Mouse (Mus musculus): ENCODE measurements around the gene Gm20219. TPM values are rescaled to one million over a fixed set of nuclear protein-coding genes. Genes with fewer than 3 reads are reported as not detected.
"Not testable (repeated sequence)": the region's sequence is repeated elsewhere in the genome, so short reads cannot be mapped to it uniquely, and the experiment has no call there.

Gm20219 gene
- polyA plus RNA-seq, 1 experiment from 2014 or later: 0.23 TPM

DNA sequence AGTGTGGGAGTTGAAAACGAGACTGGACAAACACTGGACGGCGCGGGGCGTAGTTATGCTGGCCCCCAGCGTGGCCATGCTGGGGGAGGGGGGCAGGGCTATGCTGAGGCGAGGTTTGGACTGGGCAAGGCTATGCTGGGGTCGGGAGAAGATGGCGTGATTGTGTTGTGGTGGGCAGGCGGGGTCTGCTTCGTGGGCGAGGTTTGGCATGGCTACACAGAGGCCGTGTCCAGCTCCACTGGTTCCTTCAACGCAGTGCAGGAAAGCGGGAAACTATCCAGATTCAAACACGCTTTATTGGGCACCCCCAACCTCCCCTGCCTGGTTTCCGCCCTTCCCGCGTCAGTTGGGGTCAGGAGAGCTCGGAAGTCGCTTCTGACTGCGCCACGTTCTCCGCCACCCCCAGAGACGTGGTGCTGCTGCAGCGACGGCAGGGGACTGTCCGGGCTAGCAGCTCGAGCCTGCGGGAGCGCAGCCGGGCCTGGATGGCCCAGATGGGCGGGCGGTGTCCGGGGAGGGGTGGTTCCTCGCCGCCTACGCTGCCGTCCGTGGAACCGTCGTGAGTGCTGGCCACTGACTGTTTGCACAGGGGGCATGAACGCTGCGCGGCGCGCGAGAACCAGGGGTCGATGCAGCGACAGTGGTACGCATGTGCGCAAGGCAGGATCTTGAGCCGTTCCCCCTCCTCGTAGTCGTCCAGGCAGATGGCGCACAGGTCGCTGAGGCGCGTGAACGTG, 43.0 kb downstream of the Gm20219 start:
- H3K4me2 ChIP-seq: peak overlapping the region; percentile 51
- peak overlapping the region; percentile 30 for H3K4me3 ChIP-seq
- H3K27ac ChIP-seq: no peak overlapping the region
- H3K27me3 ChIP-seq: peaks cover 76% of the 10 kb centered on the region
- H3K4me1 ChIP-seq (replicated peaks): peaks cover 29% of the 10 kb centered on the region
- 6% methylated on average over 60 of the region's 60 CpGs for WGBS
- no peak for ATAC-seq (replicated peaks; ENCODE audit: insufficient number of reproducible peaks, insufficient read depth, low FRiP score, low read depth)
- H3K9me3 ChIP-seq (replicated peaks): no peaks in the 10 kb centered on the region
- no peaks in the 10 kb centered on the region for H3K36me3 ChIP-seq
- H3K9ac ChIP-seq: no peak overlapping the region

DNA sequence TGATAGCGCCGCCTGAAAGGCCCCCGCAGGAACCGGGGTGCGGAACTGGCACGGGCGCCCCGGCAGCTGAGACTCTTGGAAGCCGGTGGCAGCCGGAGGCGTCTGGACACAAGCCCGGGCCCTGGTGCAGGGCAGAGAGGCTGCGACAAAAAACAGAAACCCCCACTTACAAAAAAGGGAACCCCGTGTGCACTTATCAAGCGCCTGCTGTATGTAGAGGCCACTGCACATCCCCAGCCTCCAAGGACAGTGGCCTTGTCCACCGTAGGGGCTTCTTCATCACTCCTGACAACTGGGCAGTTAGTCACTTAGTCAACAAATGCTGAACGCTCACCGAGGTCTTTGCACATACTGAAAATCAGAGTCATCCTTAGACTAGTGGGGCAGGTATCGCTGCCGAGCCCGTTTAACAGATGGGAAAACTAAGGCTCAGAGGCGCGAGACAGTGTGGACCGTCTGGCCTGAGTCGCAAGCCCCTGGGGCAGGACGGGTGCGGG, 43.7 kb downstream of the Gm20219 start:
- no peaks in the 10 kb centered on the region for H3K36me3 ChIP-seq
- H3K4me1 ChIP-seq (replicated peaks): peaks cover 23% of the 10 kb centered on the region
- peaks cover 70% of the 10 kb centered on the region for H3K27me3 ChIP-seq
- peak overlapping the region; percentile 30 for H3K4me3 ChIP-seq
- 26% methylated on average over 27 of the region's 27 CpGs for WGBS
- no peak for ATAC-seq (replicated peaks; ENCODE audit: insufficient number of reproducible peaks, insufficient read depth, low FRiP score, low read depth)
- H3K9ac ChIP-seq: no peak overlapping the region
- H3K9me3 ChIP-seq (replicated peaks): no peaks in the 10 kb centered on the region
- no peak overlapping the region for H3K27ac ChIP-seq
- H3K4me2 ChIP-seq: peak overlapping the region; percentile 51

DNA sequence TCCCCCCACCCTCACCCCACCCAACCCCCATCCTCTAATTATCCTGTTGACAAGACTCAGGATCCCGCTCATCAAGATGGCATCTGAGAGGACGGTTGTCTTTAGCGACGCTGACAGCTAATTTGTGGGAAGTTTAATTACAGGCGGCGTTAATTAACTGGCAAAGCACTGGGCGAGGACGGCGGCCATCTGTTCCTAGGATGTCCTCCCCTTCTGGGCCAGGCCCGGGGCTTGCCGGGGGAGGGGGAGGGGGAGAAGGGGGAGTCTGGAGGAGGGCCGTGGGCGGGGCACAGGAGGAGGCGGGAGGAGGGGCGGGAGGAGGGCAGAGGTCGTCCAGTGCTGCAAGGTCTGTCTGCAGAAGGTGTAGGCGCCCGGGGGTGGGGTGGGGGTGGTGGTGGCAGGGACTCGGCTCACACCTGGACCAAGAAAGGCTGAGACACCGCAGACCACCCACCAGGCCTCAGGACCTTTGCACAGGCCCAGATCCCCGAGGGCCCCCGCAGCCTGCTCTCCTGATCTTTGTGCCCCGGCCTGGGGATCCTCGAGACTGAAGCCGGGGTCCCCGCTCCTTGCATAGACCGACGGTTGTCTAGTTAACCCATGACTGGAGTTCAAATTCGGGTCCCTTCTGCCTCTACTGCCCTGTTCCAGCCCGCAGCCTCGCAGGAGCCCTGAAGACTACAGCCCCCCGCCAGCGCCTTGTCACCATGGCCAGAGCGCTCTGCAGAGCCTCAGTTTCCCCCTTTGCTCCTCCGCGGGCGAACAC, 44.3 kb downstream of the Gm20219 start:
- no peak overlapping the region for H3K9ac ChIP-seq
- H3K4me3 ChIP-seq: 0 out of 2 replicates have a peak overlapping the region, but pooled peaks have one; percentile 11
- 7% methylated on average over 31 of the region's 37 CpGs for WGBS
- H3K36me3 ChIP-seq: no peaks in the 10 kb centered on the region
- peaks cover 22% of the 10 kb centered on the region for H3K4me1 ChIP-seq (replicated peaks)
- H3K4me2 ChIP-seq: no peak overlapping the region
- peaks cover 64% of the 10 kb centered on the region for H3K27me3 ChIP-seq
- no peaks in the 10 kb centered on the region for H3K9me3 ChIP-seq (replicated peaks)
- H3K27ac ChIP-seq: no peak overlapping the region
- ATAC-seq (replicated peaks; ENCODE audit: insufficient number of reproducible peaks, insufficient read depth, low FRiP score, low read depth): no peak

DNA sequence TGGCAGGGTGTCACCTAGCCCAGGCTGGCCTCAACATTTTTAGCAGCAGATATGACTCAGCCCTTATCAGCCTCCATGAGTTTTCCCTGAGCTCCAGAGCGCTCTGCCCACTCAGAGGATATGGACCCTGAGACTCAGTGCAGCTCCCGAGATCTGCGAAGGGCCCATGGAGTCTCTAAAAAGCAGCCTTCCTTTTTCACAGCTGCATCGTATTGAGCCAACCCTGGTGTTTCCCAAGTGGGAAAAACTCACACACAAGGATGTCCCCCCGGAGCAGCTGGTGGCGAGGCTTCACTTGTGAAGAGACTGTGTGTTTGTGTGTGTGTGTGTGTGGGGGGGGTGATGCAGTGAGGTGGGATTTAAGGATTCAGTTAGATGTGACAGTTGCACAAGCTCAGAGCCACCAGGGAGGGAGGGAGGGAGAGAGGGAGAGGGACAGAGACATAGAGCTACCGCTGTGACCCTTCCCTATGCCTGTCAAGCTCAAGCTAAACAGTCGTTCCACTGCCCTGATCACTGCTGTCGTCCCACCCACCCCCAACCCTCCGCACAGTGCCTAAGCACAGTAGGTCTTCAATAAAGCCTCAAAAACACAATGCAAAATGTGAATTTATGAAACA, 45.1 kb downstream of the Gm20219 start:
- Histone ChIP-seq H3K4me3 (no peak overlapping the region), H3K27ac (no peak overlapping the region), H3K4me1 (replicated peaks) (peaks cover 22% of the 10 kb centered on the region), H3K9me3 (replicated peaks) (no peaks in the 10 kb centered on the region), H3K27me3 (peaks cover 56% of the 10 kb centered on the region), H3K36me3 (no peaks in the 10 kb centered on the region), H3K4me2 (no peak overlapping the region), H3K9ac (no peak overlapping the region)
- ATAC-seq (replicated peaks; ENCODE audit: insufficient number of reproducible peaks, insufficient read depth, low FRiP score, low read depth): no peak
- 46% methylated on average over 10 of the region's 10 CpGs for WGBS

DNA sequence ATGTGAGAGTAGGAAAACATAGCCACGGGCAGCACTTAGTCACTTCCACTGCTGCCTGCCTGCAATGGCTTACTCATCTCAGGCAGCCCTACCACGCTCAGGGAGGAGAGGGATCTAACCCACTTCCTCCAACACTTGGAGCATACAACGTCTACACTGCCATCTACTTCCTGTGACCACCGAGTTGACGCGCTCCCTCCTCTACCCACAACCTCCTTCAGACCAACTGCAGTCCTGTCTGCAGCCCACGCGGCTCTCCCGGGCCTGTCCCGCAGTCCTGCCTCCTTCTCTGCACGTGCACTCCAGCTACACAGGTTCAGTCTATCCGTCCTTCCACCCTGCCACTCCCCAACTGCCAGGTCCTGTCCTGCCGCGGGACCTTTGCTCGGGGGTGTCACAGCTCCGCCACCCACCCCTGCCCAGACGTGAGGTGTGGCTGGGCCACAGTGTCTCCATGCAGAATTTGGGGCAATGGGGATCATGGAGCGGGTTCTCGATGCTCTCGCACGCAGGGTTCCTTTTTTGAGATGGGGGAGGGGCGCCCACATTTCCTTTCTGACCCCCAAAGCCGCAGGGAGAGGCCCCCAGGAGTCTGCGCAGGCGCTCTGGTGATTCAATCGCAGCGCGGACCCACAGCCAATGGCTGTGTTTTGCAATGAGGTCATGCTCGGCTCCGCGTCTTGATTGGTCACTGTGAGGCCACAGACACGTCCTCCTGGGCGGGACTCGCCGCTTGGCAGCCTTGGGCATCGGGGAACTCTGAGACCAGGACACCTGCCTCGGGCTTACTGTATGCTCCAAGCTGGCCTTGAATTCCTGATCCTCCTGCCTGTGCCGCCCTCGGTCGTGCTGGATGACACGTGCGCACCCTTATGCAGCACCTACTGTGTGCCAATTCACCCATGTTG, 46.8 kb downstream of the Gm20219 start:
- Histone ChIP-seq H3K36me3 (no peaks in the 10 kb centered on the region), H3K4me2 (peak overlapping the region; percentile 96), H3K27me3 (peaks cover 42% of the 10 kb centered on the region), H3K9ac (peak overlapping the region; percentile 83), H3K27ac (peak overlapping the region; percentile 90), H3K4me1 (replicated peaks) (peaks cover 22% of the 10 kb centered on the region), H3K9me3 (replicated peaks) (no peaks in the 10 kb centered on the region), H3K4me3 (peak overlapping the region; percentile 67)
- WGBS: under 1% methylated on average over 42 of the region's 42 CpGs
- ATAC-seq (replicated peaks; ENCODE audit: insufficient number of reproducible peaks, insufficient read depth, low FRiP score, low read depth): peak; percentile 96

DNA sequence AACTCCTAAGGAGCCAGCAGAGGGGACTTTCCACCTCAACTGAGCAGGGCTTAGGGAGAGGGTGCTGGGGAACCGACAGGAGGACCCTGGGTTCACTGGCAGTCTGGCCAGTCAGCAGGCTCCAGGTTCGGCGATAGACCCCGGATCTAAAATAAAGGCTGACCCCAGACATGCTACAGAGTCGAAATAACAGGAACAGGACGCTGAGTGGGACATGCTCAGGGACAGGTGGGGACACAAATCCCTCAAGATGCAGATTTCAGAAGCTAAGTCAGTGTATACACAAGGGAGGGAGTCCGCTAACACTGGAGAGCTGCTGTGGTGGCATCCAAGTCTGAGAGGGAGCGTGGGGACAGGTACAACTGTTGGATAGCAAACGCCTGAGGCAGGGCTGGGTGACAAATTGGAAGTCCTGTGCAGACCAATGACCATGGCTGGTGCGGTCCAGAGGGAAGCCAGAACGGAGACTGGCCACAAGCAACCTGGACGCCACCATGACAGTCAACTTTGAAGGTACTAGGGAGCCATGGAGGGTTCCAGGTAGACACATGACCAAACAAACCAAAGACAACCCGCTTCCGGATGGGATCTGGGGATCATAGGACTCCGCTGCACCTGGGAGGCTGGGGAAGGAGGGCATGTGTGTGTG, 47.6 kb downstream of the Gm20219 start:
- no peaks in the 10 kb centered on the region for H3K36me3 ChIP-seq
- H3K4me3 ChIP-seq: peak overlapping the region; percentile 67
- H3K9me3 ChIP-seq (replicated peaks): no peaks in the 10 kb centered on the region
- no peak for ATAC-seq (replicated peaks; ENCODE audit: insufficient number of reproducible peaks, insufficient read depth, low FRiP score, low read depth)
- H3K9ac ChIP-seq: peak overlapping the region; percentile 83; the same call in 1 of the 2 replicates
- WGBS: 54% methylated on average over 15 of the region's 15 CpGs
- H3K4me1 ChIP-seq (replicated peaks): peaks cover 20% of the 10 kb centered on the region
- peak overlapping the region; percentile 96 for H3K4me2 ChIP-seq
- H3K27ac ChIP-seq: peak overlapping the region; percentile 90
- peaks cover 33% of the 10 kb centered on the region for H3K27me3 ChIP-seq

DNA sequence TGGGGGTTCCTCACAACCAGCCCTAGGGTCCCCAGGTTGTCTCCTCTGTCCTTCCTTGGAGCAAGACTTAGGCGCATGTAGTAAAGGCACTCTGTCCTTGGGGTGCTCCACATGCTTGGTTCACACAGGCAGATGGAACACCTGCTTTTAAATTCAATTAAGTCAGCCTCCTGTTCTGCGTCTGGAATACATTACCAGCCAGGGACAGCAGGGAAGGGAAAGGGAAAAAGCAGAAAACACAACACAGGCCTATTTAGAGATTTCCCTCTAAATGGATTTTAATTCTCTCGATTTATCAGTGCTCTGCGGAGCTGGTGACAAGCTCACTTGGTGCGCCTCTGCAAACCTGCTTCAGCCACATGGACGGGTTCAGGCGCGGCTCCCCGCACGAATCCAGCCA, 48.8 kb downstream of the Gm20219 start:
- Histone ChIP-seq H3K4me3 (no peak overlapping the region), H3K9ac (no peak overlapping the region), H3K9me3 (replicated peaks) (no peaks in the 10 kb centered on the region), H3K27ac (no peak overlapping the region), H3K27me3 (peaks cover 21% of the 10 kb centered on the region), H3K4me1 (replicated peaks) (peaks cover 10% of the 10 kb centered on the region), H3K4me2 (no peak overlapping the region), H3K36me3 (no peaks in the 10 kb centered on the region)
- no peak for ATAC-seq (replicated peaks; ENCODE audit: insufficient number of reproducible peaks, insufficient read depth, low FRiP score, low read depth)
- WGBS: 79% methylated on average over 10 of the region's 10 CpGs

DNA sequence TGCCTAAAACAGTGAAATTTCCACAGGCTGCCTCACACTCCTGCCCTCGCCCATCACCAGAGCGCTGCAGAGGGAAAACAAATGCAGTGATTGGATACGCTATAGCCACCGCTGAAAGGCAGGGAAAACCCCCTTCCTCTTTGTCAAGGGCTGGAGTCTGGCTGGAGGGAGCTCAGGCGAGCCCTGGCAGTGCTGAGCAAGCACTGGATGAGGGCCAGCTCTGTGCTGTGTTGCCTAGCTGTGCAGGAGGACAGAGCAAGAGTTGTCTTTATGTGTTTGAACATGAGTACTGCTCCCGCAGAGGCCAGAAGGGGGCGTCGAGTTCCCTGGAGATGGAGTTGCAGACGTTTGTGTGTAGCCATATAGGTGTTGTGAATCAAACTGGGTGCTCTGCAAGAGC, 51.7 kb downstream of the Gm20219 start:
- no peak overlapping the region for H3K4me3 ChIP-seq
- WGBS: 32% methylated on average over 9 of the region's 9 CpGs
- no peaks in the 10 kb centered on the region for H3K9me3 ChIP-seq (replicated peaks)
- ATAC-seq (replicated peaks; ENCODE audit: insufficient number of reproducible peaks, insufficient read depth, low FRiP score, low read depth): no peak
- H3K9ac ChIP-seq: no peak overlapping the region
- peaks cover 5% of the 10 kb centered on the region; the same call in 1 of the 2 replicates for H3K4me1 ChIP-seq (replicated peaks)
- H3K27me3 ChIP-seq: no peaks in the 10 kb centered on the region; the same call in 1 of the 2 replicates
- H3K36me3 ChIP-seq: no peaks in the 10 kb centered on the region
- H3K27ac ChIP-seq: no peak overlapping the region
- no peak overlapping the region for H3K4me2 ChIP-seq

DNA sequence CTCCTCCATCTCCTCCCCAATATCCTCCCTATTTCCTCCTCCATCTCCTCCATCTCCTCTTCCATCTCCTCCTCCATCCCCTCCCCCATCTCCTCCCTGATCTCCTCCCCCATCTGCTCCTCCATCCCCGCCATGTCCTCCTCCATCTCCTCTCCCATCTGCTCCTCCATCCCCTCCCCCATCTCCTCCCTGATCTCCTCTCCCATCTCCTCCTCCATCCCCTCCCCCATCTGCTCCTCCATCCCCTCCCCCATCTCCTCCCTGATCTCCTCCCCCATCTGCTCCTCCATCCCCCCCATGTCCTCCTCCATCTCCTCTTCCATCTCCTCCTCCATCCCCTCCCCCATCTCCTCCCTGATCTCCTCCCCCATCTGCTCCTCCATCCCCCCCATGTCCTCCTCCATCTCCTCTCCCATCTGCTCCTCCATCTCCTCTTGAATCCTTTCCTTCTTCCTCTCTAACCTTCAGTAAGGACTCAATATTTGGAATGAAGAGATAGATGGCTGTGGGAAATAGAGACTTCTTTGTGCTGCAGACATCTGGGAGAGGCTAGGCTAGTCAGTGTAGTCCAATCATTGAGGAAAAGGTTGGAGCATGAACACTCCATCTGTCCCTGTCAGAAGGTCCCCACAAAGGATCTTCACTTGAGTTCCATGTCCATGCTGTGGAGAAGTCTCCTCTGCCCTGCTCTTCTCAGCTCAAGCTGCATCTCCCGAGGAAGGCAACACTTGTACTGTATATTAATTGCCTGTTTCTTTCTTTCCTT, 52.4 kb downstream of the Gm20219 start:
- not testable (repeated sequence) for H3K4me2 ChIP-seq; H3K27me3 ChIP-seq; H3K9ac ChIP-seq; H3K9me3 ChIP-seq (replicated peaks); H3K36me3 ChIP-seq; H3K4me3 ChIP-seq; H3K4me1 ChIP-seq (replicated peaks); H3K27ac ChIP-seq; ATAC-seq (replicated peaks; ENCODE audit: insufficient number of reproducible peaks, insufficient read depth, low FRiP score, low read depth)
- WGBS: 45% methylated on average over 2 of the region's 2 CpGs

All from heart, embryonic 15.5 days (tissue).